Mouse (Mus musculus): Measurements from ENCODE around the gene Acap1. TPM values are rescaled to one million over a fixed set of nuclear protein-coding genes. Genes with fewer than 3 reads are reported as not detected.

The Acap1 gene
- polyA plus RNA-seq, 1 experiment from 2014 or later = 0.40 TPM

GRCm38 (mm10) chr11:69915667-69916627 lies 20.6 kb upstream of the Acap1 start:
- ATAC-seq (no peak), DNase-seq (ENCODE audit: low read depth, low spot score) (no peak)
- ChIA-PET POLR2A (no interaction called here), CTCF (interaction anchor here (1.1 kb wide), 1 partner anchor 29 kb away, joined by 3 read pairs; no protein-coding TSS in a partner anchor)
- no peaks in the 10 kb centered on the region for H3K27me3 ChIP-seq
- in situ Hi-C loops (cut with MboI; ENCODE audit: low pct_unique_long_range_greater_than_20kb) = no loop called here
- no peak for TF ChIP-seq CTCF (IDR thresholded peaks at IDR 0.05)

GRCm38 (mm10) chr11:69914917-69915430 lies 19.6 kb upstream of the Acap1 start:
- ChIA-PET CTCF (interaction anchor here (1.0 to 1.1 kb wide), 2 partner anchors 26 to 28 kb away, joined by 3 read pairs; no protein-coding TSS in a partner anchor), POLR2A (no interaction called here)
- TF ChIP-seq CTCF (IDR thresholded peaks at IDR 0.05) = no peak
- DNase-seq (ENCODE audit: low read depth, low spot score) (no peak), ATAC-seq (no peak)
- in situ Hi-C loops (cut with MboI; ENCODE audit: low pct_unique_long_range_greater_than_20kb) = no loop called here
- no peaks in the 10 kb centered on the region for H3K27me3 ChIP-seq

GRCm38 (mm10) chr11:69914372-69914764 lies 19.0 kb upstream of the Acap1 start:
- POLR2A ChIA-PET = interaction anchor here (0.7 kb wide), 1 partner anchor 32 kb away, joined by 3 read pairs; no protein-coding TSS in a partner anchor
- no peak for DNase-seq (ENCODE audit: low read depth, low spot score)
- CTCF ChIA-PET = interaction anchor here (1.0 kb wide), 1 partner anchor 25 kb away, joined by 3 read pairs; no protein-coding TSS in a partner anchor
- ATAC-seq = no peak
- no peaks in the 10 kb centered on the region for H3K27me3 ChIP-seq
- in situ Hi-C loops (cut with MboI; ENCODE audit: low pct_unique_long_range_greater_than_20kb) = no loop called here
- no peak for TF ChIP-seq CTCF (IDR thresholded peaks at IDR 0.05)

GRCm38 (mm10) chr11:69913554-69914371 lies 18.4 kb upstream of the Acap1 start, which contains the start of gene Gps2:
TSS of gene Gps2 (plus strand) at chr11:69913888.
- ChIA-PET POLR2A (interaction anchor here (0.7 kb wide), 1 partner anchor 32 kb away, joined by 3 read pairs; no protein-coding TSS in a partner anchor), CTCF (interaction anchor here (1.0 kb wide), 1 partner anchor 24 kb away, joined by 3 read pairs; no protein-coding TSS in a partner anchor)
- in situ Hi-C loops (cut with MboI; ENCODE audit: low pct_unique_long_range_greater_than_20kb) = no loop called here

GRCm38 (mm10) chr11:69912716-69913530 lies 17.6 kb upstream of the Acap1 start:
- no peaks in the 10 kb centered on the region for H3K27me3 ChIP-seq
- ChIA-PET CTCF (no interaction called here), POLR2A (no interaction called here)
- TF ChIP-seq CTCF (IDR thresholded peaks at IDR 0.05) = no peak
- ATAC-seq = no peak
- no peak for DNase-seq (ENCODE audit: low read depth, low spot score)
- in situ Hi-C loops (cut with MboI; ENCODE audit: low pct_unique_long_range_greater_than_20kb) = no loop called here

More at GRCm38 (mm10) chr11:69913554-69914371, 18.4 kb upstream of the Acap1 start, which contains the start of gene Gps2:
- DNase-seq (ENCODE audit: low read depth, low spot score) = peak; percentile 53
- TF ChIP-seq CTCF (IDR thresholded peaks at IDR 0.05) = no peak
- ATAC-seq = peak; percentile 57
- H3K27me3 ChIP-seq = no peaks in the 10 kb centered on the region

- ChIA-PET CTCF (no interaction called here), POLR2A (no interaction called here)
- ATAC-seq (no peak), DNase-seq (ENCODE audit: low read depth, low spot score) (no peak)
- in situ Hi-C loops (cut with MboI; ENCODE audit: low pct_unique_long_range_greater_than_20kb) = no loop called here
- no peaks in the 10 kb centered on the region for H3K27me3 ChIP-seq
- no peak for TF ChIP-seq CTCF (IDR thresholded peaks at IDR 0.05)
These were observed 16.4 kb upstream of the Acap1 start for GRCm38 (mm10) chr11:69911701-69912100.

GRCm38 (mm10) chr11:69910781-69911560 lies 15.6 kb upstream of the Acap1 start:
- ChIA-PET CTCF (no interaction called here), POLR2A (interaction anchor here (1.5 kb wide), 1 partner anchor 10 kb away, joined by 3 read pairs; the partner anchor contains the start of genes 2810408A11Rik and Neurl4)
- no peaks in the 10 kb centered on the region for H3K27me3 ChIP-seq
- ATAC-seq = no peak
- in situ Hi-C loops (cut with MboI; ENCODE audit: low pct_unique_long_range_greater_than_20kb) = no loop called here
- no peak for TF ChIP-seq CTCF (IDR thresholded peaks at IDR 0.05)
- DNase-seq (ENCODE audit: low read depth, low spot score) = no peak

GRCm38 (mm10) chr11:69910177-69910576 lies 14.8 kb upstream of the Acap1 start:
- in situ Hi-C loops (cut with MboI; ENCODE audit: low pct_unique_long_range_greater_than_20kb) = no loop called here
- H3K27me3 ChIP-seq = no peaks in the 10 kb centered on the region
- ATAC-seq = no peak

GRCm38 (mm10) chr11:69909174-69909573 lies 13.8 kb upstream of the Acap1 start:
- POLR2A ChIA-PET = interaction anchor here (0.7 to 1.3 kb wide), 2 partner anchors 35 to 80 kb away, joined by 3 read pairs; no protein-coding TSS in a partner anchor
- no peaks in the 10 kb centered on the region for H3K27me3 ChIP-seq
- CTCF ChIA-PET = interaction anchor here (0.9 to 1.2 kb wide), 2 partner anchors 10 to 26 kb away, joined by 3 read pairs; no protein-coding TSS in a partner anchor
- TF ChIP-seq CTCF (IDR thresholded peaks at IDR 0.05) = no peak
- DNase-seq (ENCODE audit: low read depth, low spot score) (no peak), ATAC-seq (no peak)
- in situ Hi-C loops (cut with MboI; ENCODE audit: low pct_unique_long_range_greater_than_20kb) = no loop called here

More at GRCm38 (mm10) chr11:69910177-69910576, 14.8 kb upstream of the Acap1 start:
- POLR2A ChIA-PET = interaction anchor here (1.5 kb wide), 1 partner anchor 10 kb away, joined by 3 read pairs; the partner anchor contains the start of genes 2810408A11Rik and Neurl4
- DNase-seq (ENCODE audit: low read depth, low spot score) = no peak
- TF ChIP-seq CTCF (IDR thresholded peaks at IDR 0.05) = no peak
- CTCF ChIA-PET = no interaction called here
